Mouse (Mus musculus) spleen, adult 2 months (tissue): ENCODE data around the gene Bpifb3.

Experiments used
- CTCF ChIP-seq: fragments of 200-500 bp; IDR thresholded peaks from 2 replicates; pipeline ENCODE4 v1.5.1; 2011; ENCODE audit warnings: mild to moderate bottlenecking, inconsistent platforms; ENCODE audit not compliant: insufficient read depth, insufficient read length, insufficient replicate concordance; ENCODE audit errors: extremely low read depth
- POLR2A ChIP-seq: fragments of 200-500 bp; IDR thresholded peaks from 2 replicates; pipeline ENCODE4 v1.6.1; 2011; ENCODE audit warnings: low read depth, low read length, inconsistent platforms

DNA sequence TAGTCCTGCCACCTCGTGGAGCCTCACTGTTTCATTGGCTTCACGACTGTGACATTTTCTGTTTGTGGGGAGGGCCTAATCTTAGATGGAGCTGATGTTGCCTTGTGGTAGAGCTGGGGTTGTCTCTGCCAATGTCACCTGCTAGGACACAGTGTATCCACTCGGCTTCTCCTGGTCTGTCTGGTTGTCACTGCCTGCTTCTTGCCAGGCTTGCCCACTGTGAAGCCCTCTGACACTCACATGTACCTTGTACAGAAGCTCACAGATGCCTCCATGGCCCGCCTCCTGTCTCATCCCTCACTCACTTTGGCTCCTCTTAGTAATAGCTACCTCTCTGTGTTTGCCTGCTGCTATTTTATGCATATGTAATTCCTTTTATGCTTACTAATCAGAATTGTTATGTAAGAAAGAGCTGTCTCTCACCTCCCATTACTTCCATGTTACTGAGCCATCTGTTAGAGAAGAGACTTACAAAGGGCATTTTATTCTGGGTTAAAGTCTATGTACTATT, 44.8 kb downstream of the Bpifb3 start:
- no peak for TF ChIP-seq CTCF
- no peak for TF ChIP-seq POLR2A
